Comparison of ENCODE assay signal across 12 mouse cellular contexts in the genomic region with DNA sequence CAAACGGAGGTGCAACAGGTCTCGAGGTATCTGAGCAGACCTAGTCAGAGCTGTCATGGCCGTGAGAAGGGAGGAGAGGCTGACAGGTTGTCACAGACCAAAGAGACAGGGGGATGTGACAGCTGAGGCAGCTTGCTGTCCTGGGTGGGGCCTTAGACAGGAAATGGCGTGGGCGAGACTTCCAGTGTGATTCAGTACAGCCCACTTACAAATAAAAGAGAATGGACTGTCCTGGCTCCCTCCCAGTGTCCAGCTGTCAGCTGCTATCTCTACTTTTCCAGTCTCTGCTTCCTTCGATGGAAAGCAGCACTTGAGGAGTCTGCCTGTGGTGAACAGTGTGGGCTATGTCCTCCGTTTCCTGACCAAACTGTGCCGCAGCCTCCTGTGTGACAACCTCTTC.
DNase-seq lines count a peak whose midpoint lies in the region; ATAC-seq and TF ChIP-seq lines count a peak whose summit lies in the region.
"Had no signal": no experiment of that assay in that cellular context is flagged by ENCODE, and none has a peak within 500 bp of the region (broad histone marks: within the 10 kb centered on the region; RNA-seq: fewer than 3 reads in every experiment).

No protein-coding gene starts in this region.

- TF ChIP-seq POLR2A in heart, adult 2 months (IDR thresholded peaks at IDR 0.05; ENCODE audit: insufficient read depth, low read depth, low read length): 0 out of 2 replicates have a peak, but pooled peaks have one; percentile 26
- TF ChIP-seq POLR2A in myocyte (IDR thresholded peaks at IDR 0.05; ENCODE audit: insufficient read length, low read depth): peak; percentile 30

- no peaks in the 10 kb centered on the region for H3K27me3 ChIP-seq in heart, adult 2 months (ENCODE audit: control insufficient read depth, insufficient read depth, low read length)
- H3K27me3 ChIP-seq in intestine, embryonic 14.5 days (replicated peaks; ENCODE audit: control insufficient read depth, insufficient read depth, low read length): no peaks in the 10 kb centered on the region
- H3K27me3 ChIP-seq in myocyte (ENCODE audit: control insufficient read depth, insufficient read depth, insufficient read length): no peaks in the 10 kb centered on the region
- H3K27me3 ChIP-seq in midbrain, embryonic 14.5 days (ENCODE audit: control insufficient read depth, insufficient read depth, low read length): no peaks in the 10 kb centered on the region
- H3K27me3 ChIP-seq: CH12.LX; forebrain, embryonic 13.5 days; hindbrain, embryonic 15.5 days; limb, embryonic 15.5 days had no signal

- TF ChIP-seq EP300 in heart, adult 2 months (IDR thresholded peaks at IDR 0.05; ENCODE audit: insufficient read depth, low read depth, low read length): 0 out of 2 replicates have a peak, but pooled peaks have one; percentile 31

- peak; percentile 78 for DNase-seq in kidney, postnatal 10 days
- DNase-seq in kidney, adult 9 months: no peak
- DNase-seq in heart, adult 2 months: peak; percentile 56 to 57
- peak; percentile 59 for DNase-seq in intestine, embryonic 14.5 days (ENCODE audit: low spot score)
- DNase-seq in midbrain, embryonic 14.5 days: no peak
- DNase-seq in thymus, postnatal 10 days (ENCODE audit: low spot score in 2 of 2): no peak
- DNase-seq in urinary bladder, adult 2 months (ENCODE audit: low spot score): no peak

- no peak overlapping the region; the same call in 1 of the 2 replicates for H3K27ac ChIP-seq in heart, adult 2 months
- H3K27ac ChIP-seq in intestine, embryonic 14.5 days (ENCODE audit: low read depth): no peak overlapping the region
- no peak overlapping the region for H3K27ac ChIP-seq in midbrain, embryonic 14.5 days (replicated peaks; ENCODE audit: low read depth, low read length)
- H3K27ac ChIP-seq: forebrain, embryonic 13.5 days; hindbrain, embryonic 15.5 days; limb, embryonic 15.5 days had no signal

- ATAC-seq in intestine, embryonic 14.5 days (replicated peaks; ENCODE audit: low FRiP score, low TSS enrichment, low read depth): no peak
- no peak for ATAC-seq in midbrain, embryonic 14.5 days (ENCODE audit: low FRiP score, low TSS enrichment)
- ATAC-seq: forebrain, embryonic 13.5 days had no signal

- 30% methylated on average over 8 of the region's 8 CpGs for WGBS in heart, adult 2 months
- WGBS in intestine, embryonic 14.5 days: 54% methylated on average over 8 of the region's 8 CpGs
- WGBS in midbrain, embryonic 14.5 days: 79% methylated on average over 8 of the region's 8 CpGs

- intact Hi-C loops in heart, adult 2 months (cut with DNase I): no loop called here

- 0 out of 2 replicates have a peak overlapping the region, but pooled peaks have one; percentile 2 for H3K9ac ChIP-seq in heart, adult 2 months (ENCODE audit: low read depth, low read length)
- H3K9ac ChIP-seq in intestine, embryonic 14.5 days (ENCODE audit: low read length): no peak overlapping the region
- no peak overlapping the region for H3K9ac ChIP-seq in midbrain, embryonic 14.5 days (replicated peaks; ENCODE audit: low read length)
- H3K9ac ChIP-seq: forebrain, embryonic 13.5 days; hindbrain, embryonic 15.5 days; limb, embryonic 15.5 days had no signal

- H3K9me3 ChIP-seq in intestine, embryonic 14.5 days (ENCODE audit: control insufficient read depth, low read length): no peaks in the 10 kb centered on the region
- no peaks in the 10 kb centered on the region for H3K9me3 ChIP-seq in midbrain, embryonic 14.5 days (ENCODE audit: control insufficient read depth, low read length)
- H3K9me3 ChIP-seq: forebrain, embryonic 13.5 days; hindbrain, embryonic 15.5 days; limb, embryonic 15.5 days had no signal

- H3K4me2 ChIP-seq in intestine, embryonic 14.5 days (ENCODE audit: low read length): no peak overlapping the region
- peak overlapping the region; percentile 83 for H3K4me2 ChIP-seq in myocyte (ENCODE audit: low read depth)
- no peak overlapping the region for H3K4me2 ChIP-seq in midbrain, embryonic 14.5 days (ENCODE audit: low read length)
- H3K4me2 ChIP-seq: forebrain, embryonic 13.5 days; hindbrain, embryonic 15.5 days; limb, embryonic 15.5 days had no signal

- no peak overlapping the region for H3ac ChIP-seq in myocyte (ENCODE audit: control insufficient read depth, insufficient read length)

- H3K36me3 ChIP-seq in heart, adult 2 months (ENCODE audit: control insufficient read depth, insufficient read depth, low read length): no peaks in the 10 kb centered on the region
- no peaks in the 10 kb centered on the region for H3K36me3 ChIP-seq in intestine, embryonic 14.5 days (ENCODE audit: control insufficient read depth, insufficient read depth, low read length)
- H3K36me3 ChIP-seq in myocyte (ENCODE audit: control insufficient read depth, insufficient read depth): no peaks in the 10 kb centered on the region
- H3K36me3 ChIP-seq in midbrain, embryonic 14.5 days (ENCODE audit: control insufficient read depth, insufficient read depth, low read length): no peaks in the 10 kb centered on the region
- H3K36me3 ChIP-seq: hindbrain, embryonic 15.5 days; limb, embryonic 15.5 days had no signal

- peak overlapping the region; percentile 14; the same call in 1 of the 2 replicates for H3K4me3 ChIP-seq in heart, adult 2 months
- no peak overlapping the region for H3K4me3 ChIP-seq in intestine, embryonic 14.5 days (ENCODE audit: low read depth, low read length)
- H3K4me3 ChIP-seq in myocyte: peak overlapping the region; percentile 14
- no peak overlapping the region for H3K4me3 ChIP-seq in midbrain, embryonic 14.5 days (replicated peaks; ENCODE audit: low read depth, low read length)
- H3K4me3 ChIP-seq: forebrain, embryonic 13.5 days; hindbrain, embryonic 15.5 days; limb, embryonic 15.5 days had no signal

- H3K79me2 ChIP-seq in heart, adult 2 months (replicated peaks; ENCODE audit: control insufficient read depth, insufficient read depth, low read length): no peaks in the 10 kb centered on the region
- no peaks in the 10 kb centered on the region for H3K79me2 ChIP-seq in myocyte (ENCODE audit: control insufficient read depth, insufficient read depth)

- peaks cover 6% of the 10 kb centered on the region for H3K4me1 ChIP-seq in heart, adult 2 months (ENCODE audit: control insufficient read depth, insufficient read depth, low read length)
- H3K4me1 ChIP-seq in intestine, embryonic 14.5 days (replicated peaks; ENCODE audit: control insufficient read depth, insufficient read depth, low read length): 0 out of 2 replicates have a peak, but pooled peaks cover 4% of the 10 kb centered on the region
- H3K4me1 ChIP-seq in midbrain, embryonic 14.5 days (ENCODE audit: control insufficient read depth, insufficient read depth, low read length): no peaks in the 10 kb centered on the region
- H3K4me1 ChIP-seq: forebrain, embryonic 13.5 days; hindbrain, embryonic 15.5 days had no signal

- TF ChIP-seq CTCF in heart, adult 2 months (IDR thresholded peaks at IDR 0.05): no peak

TF ChIP-seq in myocyte, 11 proteins besides CTCF, POLR2A, EP300 and RAD21:
- TF ChIP-seq MYOG (IDR thresholded peaks at IDR 0.05; ENCODE audit: control insufficient read depth in 1 of 3, insufficient read depth in 1 of 3, insufficient read length in 2 of 3, low read depth in 2 of 3) (peak in 2 of 3 experiments; percentile 23 to 82), TCF12 (IDR thresholded peaks at IDR 0.05; ENCODE audit: insufficient read depth, poor library complexity, severe bottlenecking) (peak; percentile 38), USF1 (IDR thresholded peaks at IDR 0.05; ENCODE audit: low read depth) (no peak), SRF (IDR thresholded peaks at IDR 0.05; ENCODE audit: control insufficient read depth, insufficient read length, low read depth) (no peak), TCF3 (IDR thresholded peaks at IDR 0.05; ENCODE audit: insufficient read length, low read depth) (peak; percentile 20), MYOD1 (IDR thresholded peaks at IDR 0.05; ENCODE audit: control insufficient read depth in 1 of 3, insufficient read length in 2 of 3, low read depth in 2 of 3) (peak in 2 of 3 experiments; percentile 73 to 95), MAX (IDR thresholded peaks at IDR 0.05; ENCODE audit: low read depth) (no peak), REST (IDR thresholded peaks at IDR 0.05; ENCODE audit: insufficient read depth, insufficient read length) (no peak), POLR2AphosphoS2 (IDR thresholded peaks at IDR 0.05; ENCODE audit: insufficient read length, low read depth) (no peak), E2F4 (IDR thresholded peaks at IDR 0.05; ENCODE audit: insufficient read depth) (no peak), CEBPB (IDR thresholded peaks at IDR 0.05; ENCODE audit: insufficient read depth, poor library complexity, severe bottlenecking) (no peak)

Comparison
In these comparisons a context has a peak if more than half of its experiments do, and no peak if none do; other contexts are left out.
1. DNase-seq: peak in kidney, postnatal 10 days (single experiment), heart, adult 2 months (2 of 2) and intestine, embryonic 14.5 days (single experiment); none in kidney, adult 9 months (single experiment), midbrain, embryonic 14.5 days (single experiment), thymus, postnatal 10 days (0 of 2) and urinary bladder, adult 2 months (single experiment).
2. H3K4me3 ChIP-seq: peak in heart, adult 2 months (single experiment) and myocyte (single experiment); none in intestine, embryonic 14.5 days (single experiment) and midbrain, embryonic 14.5 days (single experiment).